Mouse (Mus musculus) bone marrow, adult 2 months (tissue): ENCODE results near the gene Eif2s1.

Experiments
- CTCF ChIP-seq: fragments of 200-500 bp; IDR thresholded peaks from 2 replicates; pipeline ENCODE4 v1.5.1; 2011; ENCODE audit warnings: low read length, control low read depth; ENCODE audit not compliant: control insufficient read depth, insufficient read depth
- POLR2A ChIP-seq: fragments of 200-500 bp; IDR thresholded peaks from 2 replicates; pipeline ENCODE4 v1.6.1; 2011; ENCODE audit warnings: low read depth, mild to moderate bottlenecking, control low read depth, low read length, borderline replicate concordance; ENCODE audit not compliant: control insufficient read depth

GRCm38 (mm10) chr12:78923539-78924189 lies 62.0 kb downstream of the Eif2s1 start:
- no peak for TF ChIP-seq CTCF
- no peak for TF ChIP-seq POLR2A
